Mouse (Mus musculus) embryonic facial prominence, embryonic 15.5 days (tissue): ENCODE results near the gene Robo2. TPM values are rescaled to one million over a fixed set of nuclear protein-coding genes. Genes with fewer than 3 reads are reported as not detected.
A peak's percentile ranks its signal among the peaks of the same experiment; 100 is the strongest.
"Not testable (repeated sequence)": the region's sequence is repeated elsewhere in the genome, so short reads cannot be mapped to it uniquely, and the experiment has no call there.

Experiments
- ATAC-seq: fragments of 200-750 bp; cut with Nextera tagmentation; 2 replicates; pipeline ENCODE4 v1.8.0; 2017; ENCODE audit warnings: low read depth, moderate TSS enrichment; ENCODE audit not compliant: insufficient number of reproducible peaks, low FRiP score, low TSS enrichment
- H3K27ac ChIP-seq: fragments of 300-500 bp; sonication (generic); replicated peaks from 2 replicates; pipeline ENCODE4 v1.5.1; 2015; ENCODE audit warnings: mild to moderate bottlenecking, inconsistent platforms
- H3K27me3 ChIP-seq: fragments of 300-500 bp; sonication (generic); 2 replicates; pipeline ENCODE4 v1.6.1; 2015; ENCODE audit warnings: inconsistent platforms
- H3K36me3 ChIP-seq: fragments of 300-500 bp; sonication (generic); 2 replicates; pipeline ENCODE4 v1.6.1; 2015; ENCODE audit warnings: mild to moderate bottlenecking, inconsistent platforms
- H3K4me1 ChIP-seq: fragments of 300-500 bp; sonication (generic); 2 replicates; pipeline ENCODE4 v1.6.1; 2015; ENCODE audit warnings: inconsistent platforms
- H3K4me2 ChIP-seq: fragments of 300-500 bp; sonication (generic); replicated peaks from 2 replicates; pipeline ENCODE4 v1.6.1; 2015; ENCODE audit warnings: mild to moderate bottlenecking, inconsistent platforms
- H3K4me3 ChIP-seq: fragments of 300-500 bp; sonication (generic); replicated peaks from 2 replicates; pipeline ENCODE4 v1.5.1; 2015; ENCODE audit warnings: mild to moderate bottlenecking, inconsistent platforms
- H3K9ac ChIP-seq: fragments of 300-500 bp; sonication (generic); 2 replicates; pipeline ENCODE4 v1.6.1; 2015; ENCODE audit warnings: inconsistent platforms
- H3K9me3 ChIP-seq: fragments of 300-500 bp; sonication (generic); replicated peaks from 2 replicates; pipeline ENCODE4 v1.6.1; 2016; ENCODE audit warnings: inconsistent platforms
- WGBS: fragments of 180-500 bp; shearing (Covaris S2); methylation state at CpG from one replicate; pipeline ENCODE4 v1.1.7; 2015; 5-methylcytosine and 5-hydroxymethylcytosine counted together
- polyA plus RNA-seq: library from polyadenylated mRNA; unstranded; fragments of >200 nt; fragmentation: Nextera tagmentation; extraction: Ambion mirVana; gene quantifications from 2 replicates; pipeline ENCODE4 v1.2.1, GENCODE M21; 2015

Gene Robo2
- polyA plus RNA-seq, 1 experiment from 2014 or later: 85.0 TPM

DNA sequence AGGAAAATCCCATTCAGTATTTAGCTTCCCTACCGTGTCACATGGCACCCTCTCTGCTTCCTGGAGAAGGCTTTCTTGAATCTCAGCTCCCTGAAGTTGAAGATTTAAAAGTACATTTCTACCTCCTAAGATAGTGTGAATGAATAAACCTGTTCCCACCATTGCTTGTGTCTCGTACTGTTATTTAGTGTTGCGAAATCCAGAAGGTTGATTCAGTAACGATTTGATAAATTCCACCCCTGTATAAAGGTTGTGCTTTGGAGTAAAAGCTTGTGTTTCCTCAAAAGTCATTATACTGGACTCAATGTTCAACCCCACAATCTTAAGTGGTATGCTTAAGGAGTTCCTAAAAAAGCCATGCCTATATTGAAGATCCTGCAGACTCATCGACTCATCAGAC, 280.3 kb downstream of the Robo2 start:
- H3K36me3 ChIP-seq: no peaks in the 10 kb centered on the region
- H3K9me3 ChIP-seq: no peaks in the 10 kb centered on the region
- H3K4me1 ChIP-seq: 0 out of 2 replicates have a peak, but pooled peaks cover 7% of the 10 kb centered on the region
- H3K27ac ChIP-seq: no peak overlapping the region
- no peak overlapping the region for H3K4me2 ChIP-seq
- ATAC-seq: no peak
- no peaks in the 10 kb centered on the region for H3K27me3 ChIP-seq
- no peak overlapping the region for H3K9ac ChIP-seq
- 90% methylated on average over 5 of the region's 5 CpGs for WGBS
- H3K4me3 ChIP-seq: no peak overlapping the region

DNA sequence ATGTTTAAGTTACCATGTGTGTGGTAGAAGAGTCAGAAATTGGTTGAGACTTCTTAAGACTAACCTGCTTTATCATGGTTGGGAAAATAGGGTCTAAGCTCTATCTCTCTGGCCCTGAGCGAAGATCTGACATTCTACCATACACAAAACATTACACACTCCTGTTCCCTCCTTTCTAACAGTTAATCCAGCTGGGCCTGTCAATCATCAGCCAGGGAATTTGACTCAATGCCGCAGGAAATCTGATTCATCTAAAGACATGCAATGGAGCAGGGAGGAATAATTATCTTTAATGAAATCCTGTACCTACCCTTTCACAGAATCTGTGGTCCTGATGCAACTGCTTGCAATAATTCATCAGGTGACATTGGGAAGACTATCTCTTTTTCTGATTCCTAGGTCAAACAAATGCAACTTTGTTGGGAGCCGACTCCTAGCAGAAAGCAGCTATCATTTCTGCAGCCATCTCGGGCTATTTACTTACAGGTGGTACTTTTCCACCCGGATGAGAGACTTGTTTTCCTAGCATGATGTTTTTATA, 283.1 kb downstream of the Robo2 start:
- H3K9ac ChIP-seq: no peak overlapping the region
- WGBS: 56% methylated on average over 5 of the region's 5 CpGs
- H3K4me2 ChIP-seq: no peak overlapping the region
- no peaks in the 10 kb centered on the region for H3K9me3 ChIP-seq
- no peaks in the 10 kb centered on the region for H3K4me1 ChIP-seq
- ATAC-seq: no peak
- no peak overlapping the region for H3K27ac ChIP-seq
- H3K4me3 ChIP-seq: no peak overlapping the region
- H3K36me3 ChIP-seq: no peaks in the 10 kb centered on the region
- H3K27me3 ChIP-seq: no peaks in the 10 kb centered on the region

DNA sequence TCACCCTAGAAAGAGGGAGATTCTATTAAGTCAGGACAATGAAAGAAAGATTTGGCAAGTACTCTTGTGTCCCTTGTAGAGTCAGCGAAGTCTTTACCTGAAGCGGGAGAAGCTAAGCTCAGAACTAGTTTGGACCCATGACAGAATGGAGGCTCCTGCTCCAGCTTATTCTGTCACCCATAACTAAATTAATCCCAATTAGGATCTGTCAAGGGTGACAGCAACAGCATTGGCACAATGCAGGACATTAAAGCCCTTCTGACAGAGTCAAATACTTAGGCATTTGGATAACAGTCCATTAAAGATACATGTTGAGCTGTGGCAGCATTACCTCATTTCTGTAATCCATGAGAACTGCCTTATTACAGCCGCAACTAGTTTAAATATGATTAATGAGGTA, 298.5 kb downstream of the Robo2 start:
- Histone ChIP-seq H3K4me1 (no peaks in the 10 kb centered on the region), H3K9me3 (no peaks in the 10 kb centered on the region), H3K9ac (no peak overlapping the region), H3K27me3 (no peaks in the 10 kb centered on the region), H3K4me2 (no peak overlapping the region), H3K4me3 (no peak overlapping the region), H3K36me3 (no peaks in the 10 kb centered on the region), H3K27ac (no peak overlapping the region)
- WGBS: 86% methylated on average over 3 of the region's 3 CpGs
- ATAC-seq: no peak

- Histone ChIP-seq H3K9me3 (no peaks in the 10 kb centered on the region), H3K4me1 (no peaks in the 10 kb centered on the region), H3K36me3 (no peaks in the 10 kb centered on the region), H3K4me2 (no peak overlapping the region), H3K4me3 (no peak overlapping the region), H3K9ac (no peak overlapping the region), H3K27me3 (no peaks in the 10 kb centered on the region), H3K27ac (no peak overlapping the region)
- WGBS: 82% methylated on average over 4 of the region's 4 CpGs
- ATAC-seq: no peak
Measured at GRCm38 (mm10) chr16:74111101-74111500, 300.5 kb downstream of the Robo2 start.

DNA sequence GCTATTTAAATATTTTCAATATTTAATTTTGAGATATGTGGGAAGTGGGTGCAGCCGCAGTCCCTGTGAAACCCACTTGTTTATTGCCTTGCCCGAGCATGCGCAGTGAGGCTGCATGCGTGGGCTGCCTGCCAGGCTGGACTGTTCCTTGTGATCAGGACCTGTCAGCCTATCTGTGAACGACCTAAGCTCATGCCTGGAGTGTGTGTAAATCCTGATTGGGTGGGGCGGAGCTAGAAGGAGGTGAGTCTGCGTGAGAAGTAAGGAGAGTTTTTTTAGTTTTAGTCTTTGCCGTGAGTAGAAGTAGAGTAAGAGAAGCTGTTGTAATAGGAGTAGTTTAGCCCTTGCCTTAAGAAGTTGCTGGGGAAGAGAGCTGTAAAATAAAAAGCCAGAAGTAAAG, 307.2 kb downstream of the Robo2 start:
- 82% methylated on average over 8 of the region's 8 CpGs for WGBS
- H3K27me3 ChIP-seq, H3K9me3 ChIP-seq, H3K4me2 ChIP-seq, ATAC-seq, H3K36me3 ChIP-seq, H3K9ac ChIP-seq, H3K4me3 ChIP-seq, H3K27ac ChIP-seq, H3K4me1 ChIP-seq: not testable (repeated sequence)

- H3K4me1 ChIP-seq: peaks cover 16% of the 10 kb centered on the region
- H3K4me3 ChIP-seq: no peak overlapping the region
- H3K27ac ChIP-seq: peak overlapping the region; percentile 59
- peak; percentile 80 for ATAC-seq
- H3K9ac ChIP-seq: no peak overlapping the region
- H3K27me3 ChIP-seq: no peaks in the 10 kb centered on the region
- H3K4me2 ChIP-seq: peak overlapping the region; percentile 24; the same call in 1 of the 2 replicates
- 21% methylated on average over 7 of the region's 7 CpGs for whole genome bisulfite sequencing
- H3K36me3 ChIP-seq: no peaks in the 10 kb centered on the region
- no peaks in the 10 kb centered on the region for H3K9me3 ChIP-seq
Measured at GRCm38 (mm10) chr16:74092997-74093801, 318.4 kb downstream of the Robo2 start.

DNA sequence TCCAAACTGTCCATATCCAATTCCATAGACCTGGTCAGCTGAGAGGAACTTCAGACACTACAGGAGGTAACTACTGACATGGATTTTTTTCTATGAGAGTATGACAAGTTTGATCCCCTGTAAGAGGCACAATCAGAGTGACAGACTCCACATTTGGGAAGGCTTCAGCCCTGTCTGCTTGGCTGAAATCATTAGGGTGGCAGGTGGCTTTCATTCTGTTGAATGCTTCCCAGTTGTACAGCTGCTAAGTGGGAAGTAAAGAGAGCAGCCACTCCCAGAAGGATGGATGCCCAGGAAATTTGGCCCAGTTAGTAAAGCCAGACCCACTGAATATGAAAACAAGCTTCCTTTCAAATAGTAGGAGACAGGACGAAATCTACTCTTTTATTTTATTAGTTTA, 321.7 kb downstream of the Robo2 start:
- Histone ChIP-seq H3K4me2 (no peak overlapping the region), H3K9ac (no peak overlapping the region), H3K4me3 (no peak overlapping the region), H3K36me3 (no peaks in the 10 kb centered on the region), H3K27ac (no peak overlapping the region; the same call in 1 of the 2 replicates), H3K27me3 (no peaks in the 10 kb centered on the region), H3K9me3 (no peaks in the 10 kb centered on the region), H3K4me1 (peaks cover 16% of the 10 kb centered on the region)
- ATAC-seq: no peak
- 49% methylated on average over 1 of the region's 1 CpGs for WGBS

DNA sequence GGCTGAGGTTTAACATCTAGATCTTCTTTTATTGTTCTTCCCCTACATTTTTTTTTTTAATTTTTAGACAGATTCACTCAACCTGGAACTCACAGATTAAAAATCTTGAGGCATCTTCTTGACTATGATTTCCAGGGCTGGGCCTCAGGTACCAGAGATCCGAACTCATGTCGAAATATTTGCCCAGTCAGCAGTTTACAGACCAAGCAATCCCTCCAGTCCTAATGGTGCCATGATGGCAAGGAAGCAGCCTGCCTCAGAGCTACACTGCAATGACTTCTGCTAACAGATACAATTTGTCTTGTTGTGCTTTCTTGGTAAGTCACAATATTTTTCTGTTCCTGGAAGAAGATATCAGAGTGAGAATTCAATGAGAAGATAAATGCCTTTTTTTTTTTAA, 327.4 kb downstream of the Robo2 start:
- WGBS: 91% methylated on average over 2 of the region's 2 CpGs
- Histone ChIP-seq H3K4me3 (no peak overlapping the region), H3K9me3 (no peaks in the 10 kb centered on the region), H3K4me1 (no peaks in the 10 kb centered on the region), H3K4me2 (no peak overlapping the region), H3K9ac (no peak overlapping the region), H3K27ac (no peak overlapping the region), H3K27me3 (no peaks in the 10 kb centered on the region), H3K36me3 (no peaks in the 10 kb centered on the region)
- no peak for ATAC-seq

GRCm38 (mm10) chr16:74072671-74073070, 339.0 kb downstream of the Robo2 start:
- Histone ChIP-seq H3K27me3 (no peaks in the 10 kb centered on the region), H3K4me3 (no peak overlapping the region), H3K4me1 (no peaks in the 10 kb centered on the region), H3K4me2 (no peak overlapping the region), H3K9ac (no peak overlapping the region), H3K27ac (no peak overlapping the region), H3K36me3 (no peaks in the 10 kb centered on the region), H3K9me3 (no peaks in the 10 kb centered on the region)
- no peak for ATAC-seq
- WGBS: 93% methylated on average over 5 of the region's 5 CpGs

- no peaks in the 10 kb centered on the region for H3K27me3 ChIP-seq
- H3K4me1 ChIP-seq: 0 out of 2 replicates have a peak, but pooled peaks cover 2% of the 10 kb centered on the region
- ATAC-seq: no peak
- no peak overlapping the region for H3K4me3 ChIP-seq
- H3K4me2 ChIP-seq: no peak overlapping the region
- 63% methylated on average over 7 of the region's 7 CpGs for WGBS
- H3K27ac ChIP-seq: no peak overlapping the region
- H3K36me3 ChIP-seq: no peaks in the 10 kb centered on the region
- H3K9me3 ChIP-seq: no peaks in the 10 kb centered on the region
- no peak overlapping the region for H3K9ac ChIP-seq
Measured at GRCm38 (mm10) chr16:74070628-74071027, 341.0 kb downstream of the Robo2 start.

GRCm38 (mm10) chr16:74065958-74066357, 345.7 kb downstream of the Robo2 start:
- no peak overlapping the region for H3K4me2 ChIP-seq
- no peak overlapping the region for H3K9ac ChIP-seq
- no peaks in the 10 kb centered on the region for H3K36me3 ChIP-seq
- WGBS: 57% methylated on average over 2 of the region's 2 CpGs
- H3K4me1 ChIP-seq: 0 out of 2 replicates have a peak, but pooled peaks cover 2% of the 10 kb centered on the region
- no peak for ATAC-seq
- H3K4me3 ChIP-seq: no peak overlapping the region
- H3K27ac ChIP-seq: no peak overlapping the region
- no peaks in the 10 kb centered on the region for H3K27me3 ChIP-seq
- H3K9me3 ChIP-seq: no peaks in the 10 kb centered on the region

DNA sequence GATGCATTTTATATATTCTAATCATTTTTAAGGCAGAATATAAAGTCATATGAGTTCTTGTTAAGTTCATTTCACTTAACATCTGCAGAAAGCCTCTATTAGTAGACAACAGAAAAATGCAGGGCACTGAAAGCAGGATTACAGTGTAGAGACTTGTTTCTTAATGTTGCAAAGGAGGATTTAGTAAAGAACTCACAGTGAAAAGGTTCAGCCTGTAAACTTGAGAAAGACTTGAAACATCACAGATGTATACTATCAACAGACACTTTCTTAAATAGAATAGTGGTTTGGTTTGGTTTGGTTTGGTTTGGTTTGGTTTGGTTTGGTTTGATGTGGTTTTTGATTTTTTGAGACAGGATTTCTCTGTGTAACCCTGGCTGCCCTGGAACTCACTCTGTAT, 349.7 kb downstream of the Robo2 start:
- no peaks in the 10 kb centered on the region for H3K27me3 ChIP-seq
- no peak overlapping the region for H3K4me2 ChIP-seq
- H3K9ac ChIP-seq: no peak overlapping the region
- H3K36me3 ChIP-seq: no peaks in the 10 kb centered on the region
- H3K9me3 ChIP-seq: no peaks in the 10 kb centered on the region
- H3K4me3 ChIP-seq: no peak overlapping the region
- ATAC-seq: no peak
- H3K27ac ChIP-seq: no peak overlapping the region
- H3K4me1 ChIP-seq: peaks cover 5% of the 10 kb centered on the region; the same call in 1 of the 2 replicates
